In the genomic region with DNA sequence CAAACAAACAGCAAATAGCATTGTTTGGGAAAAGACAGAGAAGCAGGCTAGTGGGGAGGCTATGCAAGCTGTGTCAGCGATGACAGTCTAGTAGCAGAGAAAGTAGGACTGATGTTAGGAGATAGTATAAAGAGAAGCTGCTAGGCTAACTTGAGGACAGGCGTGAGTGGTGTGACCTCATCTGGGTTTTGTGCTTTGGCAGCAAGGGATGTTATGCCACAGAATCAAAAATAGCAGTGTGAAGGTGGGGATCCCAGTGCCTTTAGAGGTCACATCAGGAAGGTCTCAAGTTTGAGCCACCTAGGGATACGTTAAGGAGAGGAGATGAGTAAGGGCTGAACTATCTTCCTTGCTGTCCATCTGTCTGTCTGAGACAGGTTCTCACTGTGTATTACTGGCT, we compare ENCODE assay signal across 33 mouse cellular contexts. TPM values are rescaled to one million over a fixed set of nuclear protein-coding genes. Genes with fewer than 3 reads are reported as not detected.
DNase-seq lines count a peak whose midpoint lies in the region; ATAC-seq and TF ChIP-seq lines count a peak whose summit lies in the region.
"Had no signal": no experiment of that assay in that cellular context is flagged by ENCODE, and none has a peak within 500 bp of the region (broad histone marks: within the 10 kb centered on the region; RNA-seq: fewer than 3 reads in every experiment).

No protein-coding gene starts in this region.

- peak; percentile 52 for DNase-seq in gastrocnemius, adult 18-20 months (ENCODE audit: low spot score)
- no peak for DNase-seq in gastrocnemius, postnatal 4 days (ENCODE audit: low spot score in 2 of 2)
- DNase-seq in heart, adult 2 months = peak in 1 of 2 experiments; percentile 59
- DNase-seq in heart, postnatal 10 days = peak; percentile 56 to 66
- DNase-seq in layer of hippocampus, postnatal 25 days (ENCODE audit: extremely low spot score in 1 of 2, low spot score in 1 of 2) = no peak
- DNase-seq in ovary, adult 18-20 months (ENCODE audit: low spot score) = no peak
- DNase-seq: adrenal gland, adult 8-10 months; cerebellum, adult 11-12 months; cerebellum, adult 9-11 months; embryo, embryonic 11 days; kidney, adult 9 months; kidney, postnatal 10 days; lung, adult 2 months; lung, postnatal 10 days; right cerebral cortex, adult 18-20 months; thymus, adult 18-20 months; thymus, postnatal 36 days had no signal

- WGBS in heart, adult 2 months = 42% methylated on average over 3 of the region's 3 CpGs
- WGBS in heart, embryonic 11.5 days (ENCODE audit: insufficient replicate concordance) = 60% methylated on average over 3 of the region's 3 CpGs

- no peak for TF ChIP-seq POLR2A in heart, adult 2 months (IDR thresholded peaks at IDR 0.05; ENCODE audit: insufficient read depth, low read depth, low read length)

- no peaks in the 10 kb centered on the region for H3K79me2 ChIP-seq in heart, adult 2 months (replicated peaks; ENCODE audit: control insufficient read depth, insufficient read depth, low read length)

- TF ChIP-seq CTCF in heart, adult 2 months (IDR thresholded peaks at IDR 0.05) = no peak

- H3K4me3 ChIP-seq in heart, adult 2 months = no peak overlapping the region
- no peak overlapping the region for H3K4me3 ChIP-seq in heart, embryonic 11.5 days (ENCODE audit: low read depth, low read length)
- H3K4me3 ChIP-seq: embryonic facial prominence, embryonic 12.5 days; hindbrain, embryonic 13.5 days; limb, embryonic 10.5 days; limb, embryonic 15.5 days; midbrain, embryonic 15.5 days; neural tube, embryonic 15.5 days had no signal

- peaks cover 30% of the 10 kb centered on the region for H3K36me3 ChIP-seq in heart, adult 2 months (ENCODE audit: control insufficient read depth, insufficient read depth, low read length)
- H3K36me3 ChIP-seq in heart, embryonic 11.5 days (ENCODE audit: control insufficient read depth, insufficient read depth, low read length) = no peaks in the 10 kb centered on the region

- no peaks in the 10 kb centered on the region for H3K27me3 ChIP-seq in heart, adult 2 months (ENCODE audit: control insufficient read depth, insufficient read depth, low read length)
- H3K27me3 ChIP-seq in heart, embryonic 11.5 days (ENCODE audit: control insufficient read depth, insufficient read depth, low read length) = no peaks in the 10 kb centered on the region
- H3K27me3 ChIP-seq: embryonic facial prominence, embryonic 12.5 days; hindbrain, embryonic 13.5 days; limb, embryonic 15.5 days; midbrain, embryonic 15.5 days; neural tube, embryonic 15.5 days had no signal

- H3K9ac ChIP-seq in heart, adult 2 months (ENCODE audit: low read depth, low read length) = no peak overlapping the region
- H3K9ac ChIP-seq in heart, embryonic 11.5 days (ENCODE audit: low read depth, low read length) = no peak overlapping the region
- H3K9ac ChIP-seq: embryonic facial prominence, embryonic 12.5 days; hindbrain, embryonic 13.5 days; limb, embryonic 15.5 days; liver, embryonic 14.5 days; midbrain, embryonic 15.5 days; neural tube, embryonic 15.5 days had no signal

- ATAC-seq in heart, embryonic 11.5 days (replicated peaks; ENCODE audit: insufficient number of reproducible peaks, low FRiP score, low TSS enrichment) = no peak
- ATAC-seq: forebrain, embryonic 14.5 days; intestine, postnatal 0 days; midbrain, embryonic 15.5 days had no signal

- no peak overlapping the region for H3K4me2 ChIP-seq in heart, embryonic 11.5 days
- H3K4me2 ChIP-seq: embryonic facial prominence, embryonic 12.5 days; hindbrain, embryonic 13.5 days; limb, embryonic 15.5 days; midbrain, embryonic 15.5 days; neural tube, embryonic 15.5 days had no signal

- peak overlapping the region; percentile 67 for H3K27ac ChIP-seq in heart, adult 2 months
- no peak overlapping the region for H3K27ac ChIP-seq in heart, embryonic 11.5 days (ENCODE audit: low read depth, low read length)
- H3K27ac ChIP-seq: embryonic facial prominence, embryonic 12.5 days; hindbrain, embryonic 13.5 days; limb, embryonic 10.5 days; limb, embryonic 15.5 days; liver, embryonic 14.5 days; midbrain, embryonic 15.5 days; neural tube, embryonic 15.5 days; stomach, postnatal 0 days had no signal

- H3K9me3 ChIP-seq in heart, embryonic 11.5 days (replicated peaks; ENCODE audit: control insufficient read depth, low read length) = no peaks in the 10 kb centered on the region
- H3K9me3 ChIP-seq: embryonic facial prominence, embryonic 12.5 days; G1E; hindbrain, embryonic 13.5 days; limb, embryonic 10.5 days; limb, embryonic 15.5 days; midbrain, embryonic 15.5 days; neural tube, embryonic 15.5 days had no signal

- H3K4me1 ChIP-seq in heart, adult 2 months (ENCODE audit: control insufficient read depth, insufficient read depth, low read length) = peaks cover 4% of the 10 kb centered on the region
- H3K4me1 ChIP-seq in heart, embryonic 11.5 days (ENCODE audit: control insufficient read depth, insufficient read depth, low read length) = no peaks in the 10 kb centered on the region; the same call in 1 of the 2 replicates

- TF ChIP-seq EP300 in heart, adult 2 months (IDR thresholded peaks at IDR 0.05; ENCODE audit: insufficient read depth, low read depth, low read length) = peak; percentile 88

- intact Hi-C loops in heart, adult 2 months (cut with DNase I) = no loop called here
- intact Hi-C loops in heart, postnatal 10 days (cut with DNase I) = no loop called here

RNA-seq across cellular contexts. Expression of gene Tcaim, which starts 4.9 kb away (rescaled TPM):
- 10 to 100 TPM; 23.3 to 25.0 TPM for total RNA-seq in gastrocnemius, adult 18-20 months (2021)
- total RNA-seq in gastrocnemius, postnatal 4 days (2021) = 10 to 100 TPM; 12.7 to 19.9 TPM
- 10 to 100 TPM; 46.9 to 56.5 TPM for total RNA-seq in heart, adult 2 months (2021)
- 20.4 and 33.4 TPM in 2 replicates for polyA plus RNA-seq in heart, adult 2 months (2012; rRNA removed)
- 4.4 and 5.0 TPM in 2 replicates for polyA plus RNA-seq in heart, embryonic 11.5 days (2014; fragmentation: Nextera tagmentation; extraction: Ambion mirVana)
- 10 to 100 TPM; 20.1 to 22.0 TPM for total RNA-seq in heart, postnatal 10 days (2021)
- total RNA-seq in layer of hippocampus, postnatal 25 days (2021) = 10 to 100 TPM; 18.3 to 19.2 TPM

RNA-seq across cellular contexts. Expression of gene Gm35549, which starts 33.6 kb away (rescaled TPM):
- not detected for total RNA-seq in gastrocnemius, adult 18-20 months (2021)
- total RNA-seq in gastrocnemius, postnatal 4 days (2021) = not detected
- not detected for total RNA-seq in heart, adult 2 months (2021)
- polyA plus RNA-seq in heart, adult 2 months (2012; rRNA removed) = not detected in 2 replicates
- polyA plus RNA-seq in heart, embryonic 11.5 days (2014; fragmentation: Nextera tagmentation; extraction: Ambion mirVana) = 0.47 and 0.51 TPM in 2 replicates
- total RNA-seq in heart, postnatal 10 days (2021) = not detected
- total RNA-seq in layer of hippocampus, postnatal 25 days (2021) = not detected
- total RNA-seq: adrenal gland, adult 8-10 months; G1E; left cerebral cortex, postnatal 10 days had no signal
- polyA plus RNA-seq: G1E; heart, embryonic 16.5 days; intestine, postnatal 0 days; large intestine, adult 2 months; liver, embryonic 14.5 days; lung, adult 2 months; spleen, adult 2 months had no signal

RNA-seq across cellular contexts. Expression of gene Zfp445, which starts 55.6 kb away (rescaled TPM):
- total RNA-seq in gastrocnemius, adult 18-20 months (2021) = 10 to 100 TPM; 34.8 to 35.6 TPM
- total RNA-seq in gastrocnemius, postnatal 4 days (2021) = 10 to 100 TPM; 65.9 to 76.5 TPM
- total RNA-seq in heart, adult 2 months (2021) = 100 to 1,000 TPM in 1 of 2 experiments, 10 to 100 TPM in 1; 64.6 to 100 TPM
- polyA plus RNA-seq in heart, adult 2 months (2012; rRNA removed) = 31.1 and 79.7 TPM in 2 replicates
- polyA plus RNA-seq in heart, embryonic 11.5 days (2014; fragmentation: Nextera tagmentation; extraction: Ambion mirVana) = 34.4 and 42.1 TPM in 2 replicates
- 100 to 1,000 TPM in 1 of 2 experiments, 10 to 100 TPM in 1; 94.5 to 117 TPM for total RNA-seq in heart, postnatal 10 days (2021)
- 100 to 1,000 TPM; 137 to 183 TPM for total RNA-seq in layer of hippocampus, postnatal 25 days (2021)

Comparison
In these comparisons a context has a peak if more than half of its experiments do, and no peak if none do; other contexts are left out.
1. DNase-seq: peak in gastrocnemius, adult 18-20 months (single experiment) and heart, postnatal 10 days (2 of 2); none in gastrocnemius, postnatal 4 days (0 of 2), layer of hippocampus, postnatal 25 days (0 of 2) and ovary, adult 18-20 months (single experiment).